8 mouse cellular contexts compared by ENCODE assay signal in the genomic region with DNA sequence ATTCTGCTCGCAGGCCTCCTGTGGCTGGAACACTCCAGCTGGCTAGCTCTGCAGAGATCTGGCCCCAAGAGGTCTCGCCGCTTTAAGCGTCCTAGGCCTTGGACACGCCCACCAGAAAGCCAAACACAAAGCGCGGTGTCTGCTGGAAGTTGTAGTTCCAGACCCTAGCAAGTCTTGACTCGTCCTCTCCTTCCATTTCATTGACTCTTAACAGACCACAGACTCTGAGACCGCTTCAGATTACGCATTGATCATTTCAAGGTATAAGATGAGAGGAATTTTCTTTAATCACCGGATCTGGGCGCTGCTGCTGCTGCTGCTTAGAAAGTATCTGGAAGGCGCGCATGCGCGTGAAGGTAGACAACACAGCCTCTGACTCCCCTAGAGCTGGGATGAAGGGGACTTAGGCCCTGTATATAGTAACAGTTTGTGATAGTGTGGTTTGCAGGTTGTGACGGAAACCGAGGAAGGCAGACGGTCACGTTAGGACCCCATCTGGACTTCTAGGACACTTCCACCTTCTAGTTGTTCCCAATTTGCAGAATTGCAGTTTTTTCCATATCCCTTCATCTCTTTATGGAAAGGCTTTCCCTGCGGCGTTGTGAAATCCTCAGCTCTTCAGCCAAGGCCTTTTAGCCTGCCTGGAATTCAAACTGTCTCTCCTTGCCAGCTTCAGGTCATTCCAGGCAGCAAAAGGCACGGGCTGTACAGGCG. TPM values are rescaled to one million over a fixed set of nuclear protein-coding genes. Genes with fewer than 3 reads are reported as not detected.
DNase-seq lines count a peak whose midpoint lies in the region; ATAC-seq lines count a peak whose summit lies in the region.

No protein-coding gene starts in this region.

- H3K27ac ChIP-seq in hindbrain, embryonic 15.5 days (replicated peaks): peak overlapping the region; percentile 75

- peak overlapping the region; percentile 10 for H3K9ac ChIP-seq in hindbrain, embryonic 15.5 days

- peak overlapping the region; percentile 43 for H3K4me3 ChIP-seq in hindbrain, embryonic 15.5 days

- H3K4me2 ChIP-seq in hindbrain, embryonic 15.5 days: peak overlapping the region; percentile 49

- peak; percentile 95 for DNase-seq in ZHBTc4 (ENCODE audit: low read depth, low spot score)
- peak; percentile 93 for DNase-seq in gastrocnemius, adult 18-20 months (ENCODE audit: low spot score)
- DNase-seq in layer of hippocampus, postnatal 36 days: peak; percentile 88 to 89
- DNase-seq in lung, postnatal 25 days (ENCODE audit: low spot score): peak; percentile 93
- DNase-seq in retina, adult 2 months (ENCODE audit: low read depth, low spot score): peak; percentile 80
- peak; percentile 85 for DNase-seq in thymus, postnatal 25 days

- H3K9me3 ChIP-seq in hindbrain, embryonic 15.5 days: no peaks in the 10 kb centered on the region

- H3K4me1 ChIP-seq in hindbrain, embryonic 15.5 days (replicated peaks): peaks cover 12% of the 10 kb centered on the region

- ATAC-seq in common myeloid progenitor, adult 5-6 weeks (replicated peaks; ENCODE audit: low read depth, poor library complexity, severe bottlenecking): peak; percentile 98
- ATAC-seq in hindbrain, embryonic 15.5 days (ENCODE audit: low FRiP score, low read depth): peak; percentile 97

- WGBS in hindbrain, embryonic 15.5 days: 11% methylated on average over 24 of the region's 24 CpGs

- no peaks in the 10 kb centered on the region for H3K36me3 ChIP-seq in hindbrain, embryonic 15.5 days

- no peaks in the 10 kb centered on the region for H3K27me3 ChIP-seq in hindbrain, embryonic 15.5 days

RNA-seq across cellular contexts. Expression of gene Abca1, which starts 36.5 kb away (rescaled TPM):
- 7.6 and 11.4 TPM in 2 replicates for total RNA-seq in common myeloid progenitor, adult 5-6 weeks (2017)
- 1 to 10 TPM; 7.1 to 7.4 TPM for total RNA-seq in gastrocnemius, adult 18-20 months (2021)
- 10.1 and 11.1 TPM in 2 replicates for polyA plus RNA-seq in hindbrain, embryonic 15.5 days (2015; fragmentation: Nextera tagmentation; extraction: Ambion mirVana)
- 10 to 100 TPM; 21.3 to 21.4 TPM for total RNA-seq in layer of hippocampus, postnatal 36 days (2021)

Comparison
In these comparisons a context has a peak if more than half of its experiments do, and no peak if none do; other contexts are left out.
1. Peak in every context shown above with its lines: DNase-seq, ATAC-seq, H3K4me3 ChIP-seq and H3K27ac ChIP-seq.